Mouse (Mus musculus) E14TG2a.4 (cell line): Measurements from ENCODE around the gene Gm17349.

Experiments used
- CTCF ChIP-seq: conservative IDR thresholded peaks from 2 replicates; pipeline ENCODE4 v1.5.1; 2014; ENCODE audit warnings: low read length
- POU5F1 ChIP-seq: IDR thresholded peaks from 2 replicates; pipeline ENCODE4 v1.6.1; 2014; ENCODE audit warnings: low read length, borderline replicate concordance

DNA sequence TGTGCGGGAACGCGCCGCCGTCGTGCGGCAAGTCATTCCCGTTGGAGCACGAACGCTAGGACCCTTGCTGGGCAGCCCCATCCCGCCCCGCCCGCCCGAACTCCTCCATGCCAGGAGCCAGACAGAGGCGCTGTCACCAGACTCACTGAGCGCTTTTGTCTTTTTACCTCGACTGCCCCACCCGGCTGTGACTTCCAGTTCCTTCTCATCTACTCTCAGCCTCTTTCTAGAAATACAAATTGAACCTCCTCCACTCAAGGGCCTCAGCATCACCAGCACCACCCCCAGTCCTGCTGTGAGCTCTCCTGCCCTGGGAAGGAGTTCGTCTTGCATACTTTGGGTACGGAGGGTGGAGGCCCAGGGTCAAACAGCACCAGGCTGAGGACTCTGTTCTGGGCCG, 51.4 kb downstream of the Gm17349 start:
- no peak for TF ChIP-seq CTCF
- TF ChIP-seq POU5F1, result no peak
